In the genomic region with DNA sequence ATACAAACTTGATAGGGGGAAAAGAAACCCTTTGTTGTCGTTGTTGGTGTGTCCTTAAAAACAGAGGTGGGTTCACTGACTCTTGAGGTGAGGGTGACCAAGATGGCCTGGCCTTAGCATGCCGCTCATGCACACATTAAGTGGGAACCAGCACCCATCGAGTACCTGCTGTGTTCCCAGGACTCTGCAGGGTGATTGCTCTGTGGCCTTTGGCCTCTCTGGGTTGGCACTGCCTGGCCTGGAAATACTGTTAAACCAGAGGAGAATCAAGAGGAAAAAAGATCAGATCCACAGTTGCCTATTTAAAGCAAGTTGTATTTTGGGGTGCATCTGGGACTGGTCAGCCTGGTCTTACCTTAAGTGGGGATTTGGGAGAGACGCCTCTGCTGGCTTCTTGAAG, we compare ENCODE assay signal across 21 mouse cellular contexts.
DNase-seq lines count a peak whose midpoint lies in the region; ATAC-seq and TF ChIP-seq lines count a peak whose summit lies in the region.
"Had no signal": no experiment of that assay in that cellular context is flagged by ENCODE, and none has a peak within 500 bp of the region (broad histone marks: within the 10 kb centered on the region; RNA-seq: fewer than 3 reads in every experiment).

No protein-coding gene starts in this region.

- no peak for TF ChIP-seq POLR2A in kidney, adult 2 months (IDR thresholded peaks at IDR 0.05; ENCODE audit: low read depth, low read length)

- no peak overlapping the region for H3K4me3 ChIP-seq in kidney, adult 2 months (ENCODE audit: insufficient read depth, low read depth, low read length)
- no peak overlapping the region for H3K4me3 ChIP-seq in kidney, embryonic 16.5 days (ENCODE audit: low read length)
- H3K4me3 ChIP-seq: embryonic facial prominence, embryonic 13.5 days; embryonic facial prominence, embryonic 15.5 days; erythroblast, embryonic 14.5 days; forebrain, embryonic 10.5 days; forebrain, embryonic 12.5 days had no signal

- no peaks in the 10 kb centered on the region for H3K36me3 ChIP-seq in kidney, adult 2 months (ENCODE audit: control insufficient read depth, insufficient read depth, low read length)
- H3K36me3 ChIP-seq in kidney, embryonic 16.5 days (ENCODE audit: insufficient read depth, low read length): no peaks in the 10 kb centered on the region
- H3K36me3 ChIP-seq: embryonic facial prominence, embryonic 13.5 days; embryonic facial prominence, embryonic 15.5 days; forebrain, embryonic 10.5 days; forebrain, embryonic 12.5 days had no signal

- no peak overlapping the region for H3K9ac ChIP-seq in kidney, embryonic 16.5 days (replicated peaks; ENCODE audit: low read length)
- H3K9ac ChIP-seq: embryonic facial prominence, embryonic 13.5 days; embryonic facial prominence, embryonic 15.5 days; forebrain, embryonic 12.5 days had no signal

- no peaks in the 10 kb centered on the region for H3K27me3 ChIP-seq in kidney, adult 2 months (replicated peaks; ENCODE audit: control insufficient read depth, insufficient read depth, low read length)
- no peaks in the 10 kb centered on the region for H3K27me3 ChIP-seq in kidney, embryonic 16.5 days (ENCODE audit: insufficient read depth, low read length)
- H3K27me3 ChIP-seq: embryonic facial prominence, embryonic 13.5 days; embryonic facial prominence, embryonic 15.5 days; forebrain, embryonic 12.5 days had no signal

- H3K27ac ChIP-seq in kidney, adult 2 months (ENCODE audit: insufficient read depth, low read depth, low read length): peak overlapping the region; percentile 5; the same call in 1 of the 2 replicates
- H3K27ac ChIP-seq in kidney, embryonic 16.5 days (ENCODE audit: low read length): no peak overlapping the region
- H3K27ac ChIP-seq: embryonic facial prominence, embryonic 13.5 days; embryonic facial prominence, embryonic 15.5 days; forebrain, embryonic 10.5 days; forebrain, embryonic 12.5 days had no signal

- no peaks in the 10 kb centered on the region; the same call in 1 of the 2 replicates for H3K9me3 ChIP-seq in kidney, embryonic 16.5 days (ENCODE audit: low read length)
- H3K9me3 ChIP-seq: embryonic facial prominence, embryonic 13.5 days; embryonic facial prominence, embryonic 15.5 days; forebrain, embryonic 10.5 days; forebrain, embryonic 12.5 days had no signal

- no peak for ATAC-seq in kidney, embryonic 16.5 days (ENCODE audit: low FRiP score, low TSS enrichment)
- ATAC-seq: forebrain, embryonic 14.5 days; forebrain, embryonic 16.5 days had no signal

- WGBS in kidney, adult 2 months: 78% methylated on average over 4 of the region's 4 CpGs
- WGBS in kidney, embryonic 16.5 days: 89% methylated on average over 4 of the region's 4 CpGs

- H3K4me1 ChIP-seq in kidney, adult 2 months (ENCODE audit: control insufficient read depth, insufficient read depth, low read length): peaks cover 4% of the 10 kb centered on the region; the same call in 1 of the 2 replicates
- H3K4me1 ChIP-seq in kidney, embryonic 16.5 days (ENCODE audit: insufficient read depth, low read length): peaks cover 15% of the 10 kb centered on the region
- H3K4me1 ChIP-seq: embryonic facial prominence, embryonic 13.5 days; embryonic facial prominence, embryonic 15.5 days; forebrain, embryonic 10.5 days; forebrain, embryonic 12.5 days had no signal

- no peak overlapping the region for H3K4me2 ChIP-seq in kidney, embryonic 16.5 days (replicated peaks; ENCODE audit: low read depth, low read length)
- H3K4me2 ChIP-seq: embryonic facial prominence, embryonic 13.5 days; embryonic facial prominence, embryonic 15.5 days; forebrain, embryonic 12.5 days had no signal

- peak; percentile 79 for DNase-seq in kidney, adult 2 months
- DNase-seq in kidney, postnatal 25 days: peak; percentile 18 to 47
- DNase-seq in kidney, postnatal 10 days: no peak
- DNase-seq: adrenal gland, adult 2 months; adrenal gland, postnatal 10 days; adrenal gland, postnatal 25 days; cerebellum, adult 11 months; cerebellum, adult 18-20 months; cerebellum, adult 8-10 months; cerebellum, adult 9-11 months; cerebellum, postnatal 14 days; cerebellum, postnatal 36 days; embryo, embryonic 11 days had no signal

- no peak for TF ChIP-seq CTCF in kidney, adult 2 months (conservative IDR thresholded peaks at IDR 0.05; ENCODE audit: insufficient read depth, insufficient read length, low read depth, low read length)
